Mouse (Mus musculus) hindbrain, postnatal 0 days (tissue): ENCODE measurements around the gene Tjap1. TPM values are rescaled to one million over a fixed set of nuclear protein-coding genes. Genes with fewer than 3 reads are reported as not detected.

ENCODE experiments used
- ATAC-seq: fragments of 200-750 bp; cut with Nextera tagmentation; 2 replicates; pipeline ENCODE4 v1.8.0; 2017; ENCODE audit warnings: mild to moderate bottlenecking, moderate TSS enrichment, moderate library complexity
- DNase-seq: peaks from one replicate; pipeline ENCODE4 v3.0.0-alpha.2; 2015; ENCODE audit warnings: low spot score
- H3K27ac ChIP-seq: fragments of 300-500 bp; sonication (generic); 2 replicates; pipeline ENCODE4 v1.5.1; 2014; ENCODE audit warnings: mild to moderate bottlenecking
- H3K27me3 ChIP-seq: fragments of 300-500 bp; sonication (generic); 2 replicates; pipeline ENCODE4 v1.6.1; 2014; ENCODE audit warnings: low read length, mixed read lengths; ENCODE audit not compliant: insufficient read depth
- H3K36me3 ChIP-seq: fragments of 300-500 bp; sonication (generic); 2 replicates; pipeline ENCODE4 v1.6.1; 2014; ENCODE audit warnings: low read length, mixed read lengths; ENCODE audit not compliant: insufficient read depth
- H3K4me1 ChIP-seq: fragments of 300-500 bp; sonication (generic); 2 replicates; pipeline ENCODE4 v1.6.1; 2014; ENCODE audit warnings: antibody characterized with exemption, low read length, mixed read lengths; ENCODE audit not compliant: insufficient read depth
- H3K4me2 ChIP-seq: fragments of 300-500 bp; sonication (generic); 2 replicates; pipeline ENCODE4 v1.6.1; 2014; ENCODE audit warnings: low read depth, mild to moderate bottlenecking, low read length, moderate library complexity, mixed read lengths
- H3K4me3 ChIP-seq: fragments of 300-500 bp; sonication (generic); 2 replicates; pipeline ENCODE4 v1.5.1; 2014; ENCODE audit warnings: low read length
- H3K9ac ChIP-seq: fragments of 300-500 bp; sonication (generic); replicated peaks from 2 replicates; pipeline ENCODE4 v1.6.1; 2014; ENCODE audit warnings: mild to moderate bottlenecking, low read length, moderate library complexity, mixed read lengths
- H3K9me3 ChIP-seq: fragments of 300-500 bp; sonication (generic); 2 replicates; pipeline ENCODE4 v1.6.1; 2016; ENCODE audit warnings: low read length, mixed read lengths
- CTCF ChIP-seq: IDR thresholded peaks from 2 replicates; pipeline ENCODE4 v1.5.1; 2016; ENCODE audit warnings: antibody characterized with exemption, control low read depth, low read depth
- WGBS: fragments of 180-500 bp; shearing (Covaris S2); extraction: QIAGEN DNeasy Blood & Tissue Kit; methylation state at CpG from one replicate; pipeline ENCODE4 v1.1.7; 2014; 5-methylcytosine and 5-hydroxymethylcytosine counted together
- polyA plus RNA-seq: library from polyadenylated mRNA; unstranded; fragments of >200 nt; fragmentation: Nextera tagmentation; extraction: Ambion mirVana; gene quantifications from 2 replicates; pipeline ENCODE4 v1.2.1, GENCODE M21; 2015
- total RNA-seq: library from RNA; depleted of rRNA; stranded (reverse); fragments of >200 nt; gene quantifications from 2 replicates; pipeline ENCODE4 v1.2.3, GENCODE M21; 2014

Tjap1 gene
- total and polyA plus RNA-seq, 2 experiments from 2014 or later, result 19.9 to 43.3 TPM

GRCm38 (mm10) chr17:46298220-46298913 lies 15.5 kb upstream of the Tjap1 start:
- under 1% methylated on average over 35 of the region's 48 CpGs for WGBS
- peaks cover 12% of the 10 kb centered on the region for H3K27me3 ChIP-seq
- DNase-seq, result peak; percentile 88
- H3K4me3 ChIP-seq, result peak overlapping the region; percentile 69
- H3K4me2 ChIP-seq, result peak overlapping the region; percentile 90
- no peaks in the 10 kb centered on the region for H3K36me3 ChIP-seq
- H3K4me1 ChIP-seq, result no peaks in the 10 kb centered on the region
- peak; percentile 78 for ATAC-seq
- H3K9ac ChIP-seq, result peak overlapping the region; percentile 85
- TF ChIP-seq CTCF, result peak; percentile 92
- peak overlapping the region; percentile 81 for H3K27ac ChIP-seq
- H3K9me3 ChIP-seq, result no peaks in the 10 kb centered on the region

GRCm38 (mm10) chr17:46297364-46298219 lies 14.8 kb upstream of the Tjap1 start, which contains the start of gene Dlk2:
TSS of gene Dlk2 (plus strand) at chr17:46297421.
- no peaks in the 10 kb centered on the region for H3K36me3 ChIP-seq
- no peaks in the 10 kb centered on the region for H3K4me1 ChIP-seq
- H3K9me3 ChIP-seq, result no peaks in the 10 kb centered on the region
- peak within 1 kb of the TSS; percentile 69 for H3K4me3 ChIP-seq
- H3K27me3 ChIP-seq, result peaks cover 15% of the 10 kb centered on the region
- peak within 1 kb of the TSS; percentile 90 for H3K4me2 ChIP-seq
- ATAC-seq (peak; percentile 64), DNase-seq (peak; percentile 74)
- H3K27ac ChIP-seq, result peak within 1 kb of the TSS; percentile 81
- WGBS, result 0% methylated on average over 50 of the region's 86 CpGs
- no peak for TF ChIP-seq CTCF
- H3K9ac ChIP-seq, result peak within 1 kb of the TSS; percentile 85

- Histone ChIP-seq H3K36me3 (no peaks in the 10 kb centered on the region), H3K27me3 (peaks cover 15% of the 10 kb centered on the region), H3K27ac (peak overlapping the region; percentile 81), H3K9me3 (no peaks in the 10 kb centered on the region), H3K9ac (peak overlapping the region; percentile 85; the same call in 1 of the 2 replicates), H3K4me2 (peak overlapping the region; percentile 90), H3K4me3 (peak overlapping the region; percentile 69), H3K4me1 (no peaks in the 10 kb centered on the region)
- DNase-seq (no peak), ATAC-seq (no peak; the same call in 1 of the 2 replicates)
- TF ChIP-seq CTCF, result no peak
- 10% methylated on average over 6 of the region's 6 CpGs for WGBS
Measured at GRCm38 (mm10) chr17:46297028-46297363, 14.2 kb upstream of the Tjap1 start.

- ATAC-seq, result no peak
- Histone ChIP-seq H3K27ac (peak overlapping the region; percentile 81; the same call in 1 of the 2 replicates), H3K36me3 (no peaks in the 10 kb centered on the region), H3K9me3 (no peaks in the 10 kb centered on the region), H3K9ac (no peak overlapping the region), H3K27me3 (peaks cover 15% of the 10 kb centered on the region), H3K4me3 (peak overlapping the region; percentile 69), H3K4me2 (peak overlapping the region; percentile 90), H3K4me1 (no peaks in the 10 kb centered on the region)
- no peak for TF ChIP-seq CTCF
- WGBS, result 41% methylated on average over 6 of the region's 6 CpGs
- DNase-seq, result no peak
Measured at GRCm38 (mm10) chr17:46296601-46297000, 13.8 kb upstream of the Tjap1 start.

- H3K4me3 ChIP-seq, result no peak overlapping the region
- no peaks in the 10 kb centered on the region for H3K9me3 ChIP-seq
- no peak; the same call in 1 of the 2 replicates for ATAC-seq
- WGBS, result 63% methylated on average over 11 of the region's 11 CpGs
- no peak overlapping the region for H3K4me2 ChIP-seq
- H3K9ac ChIP-seq, result no peak overlapping the region
- peak; percentile 23 for DNase-seq
- no peaks in the 10 kb centered on the region for H3K36me3 ChIP-seq
- H3K4me1 ChIP-seq, result no peaks in the 10 kb centered on the region; the same call in 1 of the 2 replicates
- H3K27ac ChIP-seq, result no peak overlapping the region
- TF ChIP-seq CTCF, result no peak
- H3K27me3 ChIP-seq, result no peaks in the 10 kb centered on the region
Measured at GRCm38 (mm10) chr17:46287678-46288095, 4.9 kb upstream of the Tjap1 start.

- Histone ChIP-seq H3K27me3 (no peaks in the 10 kb centered on the region), H3K9me3 (no peaks in the 10 kb centered on the region), H3K27ac (no peak overlapping the region), H3K36me3 (no peaks in the 10 kb centered on the region), H3K4me2 (no peak overlapping the region), H3K4me1 (no peaks in the 10 kb centered on the region; the same call in 1 of the 2 replicates), H3K9ac (no peak overlapping the region), H3K4me3 (no peak overlapping the region)
- no peak for DNase-seq
- ATAC-seq, result no peak
- TF ChIP-seq CTCF, result no peak
- WGBS, result 70% methylated on average over 6 of the region's 6 CpGs
Measured at GRCm38 (mm10) chr17:46285407-46285806, 2.6 kb upstream of the Tjap1 start.
